Mouse (Mus musculus) heart, embryonic 14.5 days (tissue): Measurements from ENCODE around the gene Klk1b5. TPM values are rescaled to one million over a fixed set of nuclear protein-coding genes. Genes with fewer than 3 reads are reported as not detected.
"Not testable (repeated sequence)": the region's sequence is repeated elsewhere in the genome, so short reads cannot be mapped to it uniquely, and the experiment has no call there.

ENCODE experiments used
- ATAC-seq: fragments of 200-750 bp; cut with Nextera tagmentation; 2 replicates; pipeline ENCODE4 v1.8.0; 2017; ENCODE audit warnings: low read depth, moderate TSS enrichment; ENCODE audit not compliant: insufficient number of reproducible peaks, insufficient read depth, low FRiP score
- H3K27ac ChIP-seq, 2 experiments: fragments of 200-500 bp in 1 of 2; fragments of 300-500 bp in 1 of 2; sonication (generic) in 1 of 2; replicated peaks in 1 of 2; 2 replicates each; pipeline ENCODE4 v1.5.1; 2012 to 2014; ENCODE audit warnings: low read depth in 2 of 2, low read length in 2 of 2, control low read depth in 1 of 2, mild to moderate bottlenecking in 1 of 2, mixed read lengths in 1 of 2; ENCODE audit not compliant: control insufficient read depth in 1 of 2, insufficient read depth in 1 of 2
- H3K27me3 ChIP-seq: fragments of 300-500 bp; sonication (generic); 2 replicates; pipeline ENCODE4 v1.6.1; 2014; ENCODE audit warnings: mild to moderate bottlenecking, low read length, control low read depth; ENCODE audit not compliant: control insufficient read depth, insufficient read depth
- H3K36me3 ChIP-seq: fragments of 300-500 bp; sonication (generic); 2 replicates; pipeline ENCODE4 v1.6.1; 2014; ENCODE audit warnings: mild to moderate bottlenecking, control low read depth, low read length, mixed read lengths; ENCODE audit not compliant: control insufficient read depth, insufficient read depth
- H3K4me1 ChIP-seq, 2 experiments: fragments of 200-500 bp in 1 of 2; fragments of 300-500 bp in 1 of 2; sonication (generic) in 1 of 2; 2 replicates each; pipeline ENCODE4 v1.6.1; 2012 to 2014; ENCODE audit warnings: low read length in 2 of 2, control low read depth in 1 of 2, mixed read lengths in 1 of 2; ENCODE audit not compliant: control insufficient read depth in 2 of 2, insufficient read depth in 2 of 2
- H3K4me2 ChIP-seq: fragments of 300-500 bp; sonication (generic); 2 replicates; pipeline ENCODE4 v1.6.1; 2014; ENCODE audit warnings: mild to moderate bottlenecking, low read length
- H3K4me3 ChIP-seq, 2 experiments: fragments of 200-500 bp in 1 of 2; fragments of 300-500 bp in 1 of 2; sonication (generic) in 1 of 2; 2 replicates each; pipeline ENCODE4 v1.5.1; 2012 to 2014; ENCODE audit warnings: low read length in 2 of 2, mild to moderate bottlenecking in 2 of 2, control low read depth in 1 of 2, low read depth in 1 of 2, moderate library complexity in 1 of 2; ENCODE audit not compliant: control insufficient read depth in 1 of 2, insufficient read depth in 1 of 2
- H3K9ac ChIP-seq: fragments of 300-500 bp; sonication (generic); 2 replicates; pipeline ENCODE4 v1.6.1; 2014; ENCODE audit warnings: mild to moderate bottlenecking, low read length
- H3K9me3 ChIP-seq: fragments of 300-500 bp; sonication (generic); 2 replicates; pipeline ENCODE4 v1.6.1; 2016; ENCODE audit warnings: low read length, control low read depth; ENCODE audit not compliant: control insufficient read depth
- WGBS: fragments of 180-500 bp; shearing (Covaris S2); extraction: QIAGEN DNeasy Blood & Tissue Kit; methylation state at CpG from one replicate; pipeline ENCODE4 v1.1.7; 2014; 5-methylcytosine and 5-hydroxymethylcytosine counted together
- polyA plus RNA-seq: library from polyadenylated mRNA; unstranded; fragments of >200 nt; fragmentation: Nextera tagmentation; extraction: Ambion mirVana; gene quantifications from 2 replicates; pipeline ENCODE4 v1.2.1, GENCODE M21; 2014

The Klk1b5 gene
- polyA plus RNA-seq, 1 experiment from 2014 or later: not detected

DNA sequence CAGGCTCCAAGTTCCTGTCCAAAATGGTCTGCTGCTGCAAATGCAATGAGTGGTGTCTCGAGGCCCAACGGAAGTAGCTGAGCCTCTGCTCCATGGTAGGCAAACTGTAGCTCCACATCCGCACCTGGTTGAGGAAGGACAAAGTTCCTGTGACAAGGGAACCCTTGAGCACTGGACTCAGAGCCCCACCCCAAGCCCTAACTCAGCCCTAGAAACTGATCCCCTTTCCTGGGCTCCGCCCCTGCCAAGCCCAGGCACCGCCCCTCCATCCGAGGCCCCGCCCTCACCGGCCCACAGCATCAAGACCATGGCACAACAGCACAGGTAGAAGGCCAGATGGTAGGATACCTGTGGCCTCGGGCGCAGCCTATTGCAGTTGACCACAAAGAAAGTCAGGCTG is 5.9 kb downstream of the Klk1b5 start:
- not testable (repeated sequence) for H3K4me2 ChIP-seq, H3K27me3 ChIP-seq, H3K9ac ChIP-seq, ATAC-seq, H3K9me3 ChIP-seq, H3K27ac ChIP-seq, H3K36me3 ChIP-seq, H3K4me3 ChIP-seq, H3K4me1 ChIP-seq
- WGBS: 68% methylated on average over 8 of the region's 10 CpGs

DNA sequence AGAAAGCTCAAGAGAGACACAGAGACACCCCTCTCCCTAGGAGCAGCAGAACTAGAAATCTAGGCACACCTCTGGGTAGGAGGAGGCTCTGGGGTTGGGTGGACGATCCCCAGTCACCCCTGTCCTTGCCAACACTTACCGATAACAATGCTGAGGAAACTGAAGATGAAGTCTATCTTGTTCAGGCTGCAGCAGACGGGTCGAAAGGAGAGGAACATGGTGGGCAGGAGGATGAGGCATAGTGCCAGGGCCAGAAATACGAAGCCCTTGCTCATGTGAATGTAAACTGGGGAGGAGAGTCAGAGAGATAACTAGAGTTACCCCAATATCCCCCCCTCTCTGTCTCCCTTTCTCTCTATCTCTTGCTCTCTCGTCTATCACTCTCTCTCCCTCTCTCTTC is 6.6 kb downstream of the Klk1b5 start:
- H3K9ac ChIP-seq, H3K27me3 ChIP-seq, H3K4me3 ChIP-seq, ATAC-seq, H3K4me1 ChIP-seq, H3K27ac ChIP-seq, H3K9me3 ChIP-seq, H3K4me2 ChIP-seq, H3K36me3 ChIP-seq: not testable (repeated sequence)
- WGBS: 52% methylated on average over 6 of the region's 6 CpGs

DNA sequence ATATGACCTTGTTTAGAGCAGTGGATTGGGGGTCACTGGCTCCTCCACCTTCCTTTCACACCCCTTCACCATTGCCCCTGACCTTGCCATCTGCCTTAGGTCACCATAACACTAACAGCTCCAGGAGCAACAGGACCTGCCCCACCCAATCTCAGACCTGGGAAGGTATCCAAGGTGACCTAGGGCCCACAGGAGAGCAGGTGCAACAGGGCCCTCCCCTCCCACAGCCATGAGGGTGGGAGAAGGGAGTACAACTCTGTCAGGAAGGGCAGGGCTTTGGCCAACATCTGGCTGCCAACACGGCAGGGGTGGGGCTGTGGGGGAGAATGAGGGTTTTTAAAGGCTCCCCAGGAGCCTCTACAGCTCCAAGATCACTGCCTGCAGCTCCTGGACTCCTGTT is 9.3 kb downstream of the Klk1b5 start, which contains the start of gene Klk1:
TSS of gene Klk1 (plus strand) at position 285 of the 400 bp plus-strand sequence.
- no peak within 1 kb of the TSS for H3K27ac ChIP-seq
- H3K36me3 ChIP-seq: no peaks in the 10 kb centered on the region
- no peaks in the 10 kb centered on the region for H3K27me3 ChIP-seq
- H3K4me2 ChIP-seq: no peak within 1 kb of the TSS
- no peak within 1 kb of the TSS for H3K4me3 ChIP-seq
- no peak within 1 kb of the TSS for H3K9ac ChIP-seq
- 31% methylated on average over 1 of the region's 1 CpGs for WGBS
- ATAC-seq: no peak
- peaks cover 0 to 2% of the 10 kb centered on the region in 2 experiments; a peak in 1 of 4 replicates for H3K4me1 ChIP-seq
- no peaks in the 10 kb centered on the region for H3K9me3 ChIP-seq

DNA sequence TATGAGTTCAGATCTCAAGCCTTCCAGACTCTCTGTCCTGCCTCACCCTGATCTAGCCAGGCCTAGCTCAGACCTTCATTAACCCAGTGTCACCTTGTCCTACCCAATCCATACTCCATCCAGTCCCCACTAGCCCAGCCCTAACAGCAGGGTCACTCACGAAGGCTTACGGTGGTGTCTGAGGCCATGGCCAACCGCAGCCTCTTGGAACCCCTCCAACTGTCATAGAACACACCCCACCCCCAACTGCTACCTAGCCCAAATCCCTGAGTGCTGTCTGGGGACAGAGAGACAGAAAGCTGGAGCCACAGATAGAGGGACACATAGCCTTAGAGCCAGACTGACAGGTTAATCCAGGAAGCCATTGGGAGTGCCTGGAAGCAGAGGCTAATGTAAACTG is 20.2 kb downstream of the Klk1b5 start, which contains the start of gene Gm36864:
TSS of gene Gm36864 (plus strand) at position 269 of the 400 bp plus-strand sequence.
- Histone ChIP-seq H3K4me2 (no peak within 1 kb of the TSS), H3K27ac (no peak within 1 kb of the TSS), H3K27me3 (no peaks in the 10 kb centered on the region), H3K4me3 (no peak within 1 kb of the TSS), H3K9ac (no peak within 1 kb of the TSS), H3K36me3 (no peaks in the 10 kb centered on the region), H3K9me3 (no peaks in the 10 kb centered on the region), H3K4me1 (no peaks in the 10 kb centered on the region)
- 65% methylated on average over 3 of the region's 3 CpGs for WGBS
- ATAC-seq: no peak

DNA sequence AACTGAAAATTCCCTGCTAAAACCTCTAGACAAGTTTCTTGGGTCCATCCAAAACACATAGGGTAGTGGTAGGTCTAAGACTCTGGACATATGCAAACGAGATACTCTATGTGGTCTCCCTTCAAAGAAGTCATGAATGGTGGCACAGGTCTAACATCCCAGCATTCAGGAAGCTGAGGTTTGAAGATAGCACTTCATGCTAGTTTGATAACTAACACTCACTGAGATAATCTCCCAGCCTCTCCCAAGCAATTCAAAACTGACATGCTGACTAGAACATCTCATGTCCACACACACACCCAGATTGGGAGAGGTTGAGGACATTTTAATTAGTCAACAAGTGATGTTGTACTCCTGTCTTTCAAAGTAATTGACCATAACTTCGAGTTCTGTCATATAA is 24.2 kb downstream of the Klk1b5 start:
- H3K27me3 ChIP-seq: no peaks in the 10 kb centered on the region
- H3K4me3 ChIP-seq: no peak overlapping the region
- no peak overlapping the region for H3K4me2 ChIP-seq
- no peak for ATAC-seq
- no peak overlapping the region for H3K9ac ChIP-seq
- H3K27ac ChIP-seq: no peak overlapping the region
- H3K36me3 ChIP-seq: no peaks in the 10 kb centered on the region
- H3K4me1 ChIP-seq: no peaks in the 10 kb centered on the region
- 62% methylated on average over 2 of the region's 2 CpGs for WGBS
- H3K9me3 ChIP-seq: no peaks in the 10 kb centered on the region

DNA sequence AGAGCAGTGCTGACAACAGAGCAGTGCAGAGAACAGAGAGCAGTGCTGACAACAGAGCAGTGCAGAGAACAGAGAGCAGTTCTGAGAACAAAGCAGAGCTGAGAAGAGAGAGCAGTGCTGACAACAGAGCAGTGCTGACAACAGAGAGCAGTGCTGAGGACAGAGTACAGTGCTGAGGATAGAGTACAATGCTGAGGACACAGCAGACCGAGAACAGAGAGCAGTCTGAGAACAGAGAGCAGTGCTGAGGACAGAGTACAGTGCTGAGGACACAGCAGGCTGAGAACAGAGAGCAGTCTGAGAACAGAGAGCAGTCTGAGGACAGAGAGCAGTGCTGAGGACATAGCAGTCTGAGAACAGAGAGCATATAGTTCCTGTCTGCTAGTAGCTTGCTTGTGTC is 25.0 kb downstream of the Klk1b5 start:
- WGBS: 45% methylated on average over 1 of the region's 1 CpGs
- Histone ChIP-seq H3K4me2 (no peak overlapping the region), H3K9ac (no peak overlapping the region), H3K9me3 (no peaks in the 10 kb centered on the region), H3K4me1 (peaks cover 3 to 6% of the 10 kb centered on the region in 2 experiments; a peak in 2 of 4 replicates), H3K4me3 (no peak overlapping the region), H3K27me3 (no peaks in the 10 kb centered on the region), H3K36me3 (no peaks in the 10 kb centered on the region), H3K27ac (no peak overlapping the region)
- ATAC-seq: no peak

DNA sequence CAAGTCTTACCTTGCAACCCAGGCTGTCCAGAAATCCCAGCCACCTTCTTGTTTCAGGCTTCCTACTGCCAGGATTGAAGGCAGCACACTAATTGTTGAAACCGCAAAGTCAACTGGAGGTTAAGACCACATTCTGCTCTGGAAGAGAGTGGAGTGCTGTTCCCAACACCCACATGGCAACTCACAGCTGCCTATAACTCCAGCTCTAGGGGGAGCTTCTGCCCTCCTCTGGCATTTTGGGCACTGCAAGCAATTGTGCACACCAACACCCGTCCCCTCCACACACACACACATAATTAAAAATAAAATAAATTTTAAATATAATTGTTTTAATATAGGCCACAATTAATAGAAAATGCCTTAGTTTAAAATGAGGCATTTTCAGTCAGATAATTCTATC is 25.4 kb downstream of the Klk1b5 start:
- Histone ChIP-seq H3K9me3 (no peaks in the 10 kb centered on the region), H3K27me3 (no peaks in the 10 kb centered on the region), H3K9ac (no peak overlapping the region), H3K4me3 (no peak overlapping the region), H3K36me3 (no peaks in the 10 kb centered on the region), H3K4me1 (peaks cover 3 to 6% of the 10 kb centered on the region in 2 experiments; a peak in 2 of 4 replicates), H3K4me2 (no peak overlapping the region), H3K27ac (no peak overlapping the region)
- 70% methylated on average over 2 of the region's 2 CpGs for WGBS
- ATAC-seq: no peak

DNA sequence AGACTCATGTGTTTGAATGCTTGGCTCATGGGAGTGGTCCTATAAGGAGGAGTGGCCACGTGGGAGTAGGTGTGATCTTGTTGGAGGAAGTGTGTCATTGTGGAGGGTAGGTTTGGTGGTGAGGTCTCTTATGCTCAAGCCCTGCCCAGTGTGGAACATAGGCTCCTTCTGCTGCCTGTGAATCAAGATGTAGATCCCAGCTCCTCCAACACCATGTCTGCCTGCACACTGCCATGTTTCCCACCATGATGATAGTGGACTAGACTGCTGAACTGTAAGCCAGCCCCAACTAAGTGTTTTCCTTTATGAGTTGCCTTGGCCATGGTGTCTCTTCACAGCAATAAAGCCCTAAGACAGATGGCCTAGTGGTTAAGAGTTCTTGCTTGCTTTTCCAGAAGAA is 28.3 kb downstream of the Klk1b5 start:
- no peak overlapping the region for H3K4me2 ChIP-seq
- H3K9ac ChIP-seq: no peak overlapping the region
- H3K27me3 ChIP-seq: no peaks in the 10 kb centered on the region
- H3K9me3 ChIP-seq: no peaks in the 10 kb centered on the region
- H3K4me3 ChIP-seq: no peak overlapping the region
- H3K27ac ChIP-seq: no peak overlapping the region
- ATAC-seq: no peak
- H3K4me1 ChIP-seq: peaks cover 3 to 16% of the 10 kb centered on the region in 2 experiments; a peak in 3 of 4 replicates
- H3K36me3 ChIP-seq: peaks cover 14% of the 10 kb centered on the region
- 63% methylated on average over 1 of the region's 1 CpGs for WGBS
